Mouse (Mus musculus): ENCODE measurements at regions not wholly inside any gene's neighbourhood (a gene's known extent, or its start where the extent isn't known, plus 50 kb on each side); places are given as distances from the start of the nearest gene placed in this dataset.

- TF ChIP-seq POLR2A (IDR thresholded peaks at IDR 0.05; ENCODE audit: control insufficient read depth, extremely low read depth, insufficient read depth, low read length, poor library complexity) = no peak
- TF ChIP-seq CTCF (IDR thresholded peaks at IDR 0.05; ENCODE audit: borderline replicate concordance, control insufficient read depth, extremely low read depth, insufficient read depth, low read length, poor library complexity) = no peak
These were observed 63.5 kb upstream of the Vps8 start for GRCm38 (mm10) chr16:21359459-21359858.

Data from thymus, adult 2 months (tissue).